ENCODE assay signal across 18 mouse cellular contexts in the genomic region with DNA sequence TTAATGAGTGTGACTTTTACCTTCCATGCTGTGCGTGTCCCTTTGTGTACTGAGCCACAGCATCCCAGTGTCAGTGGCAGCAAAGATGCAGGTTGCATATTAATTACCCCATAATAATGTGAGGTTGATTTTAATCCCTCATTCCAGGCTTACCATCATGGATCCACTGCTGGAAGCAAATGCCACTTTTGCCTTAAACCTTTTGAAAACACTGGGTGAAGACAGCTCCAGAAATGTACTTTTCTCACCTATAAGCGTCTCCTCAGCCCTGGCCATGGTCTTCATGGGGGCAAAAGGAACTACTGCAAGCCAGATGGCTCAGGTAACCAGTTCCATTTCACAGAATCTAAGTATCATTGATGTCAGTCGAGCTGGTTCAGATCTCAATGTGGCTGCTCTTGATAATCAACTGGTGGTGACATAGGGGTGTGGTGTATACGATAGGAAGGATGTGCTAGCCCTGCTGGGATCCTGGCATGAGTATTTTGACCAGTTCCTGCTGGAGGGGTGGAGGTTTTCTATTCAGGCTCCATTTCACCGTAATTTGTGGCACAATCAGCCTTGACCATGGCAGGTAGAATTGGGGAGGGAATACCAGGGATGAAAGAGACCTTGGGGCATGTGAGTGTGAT. TPM values are rescaled to one million over a fixed set of nuclear protein-coding genes. Genes with fewer than 3 reads are reported as not detected.
DNase-seq lines count a peak whose midpoint lies in the region; ATAC-seq and TF ChIP-seq lines count a peak whose summit lies in the region.
"Had no signal": no experiment of that assay in that cellular context is flagged by ENCODE, and none has a peak within 500 bp of the region (broad histone marks: within the 10 kb centered on the region; RNA-seq: fewer than 3 reads in every experiment).

No protein-coding gene starts in this region.

- H3K27ac ChIP-seq in heart, embryonic 12.5 days (ENCODE audit: poor library complexity, severe bottlenecking): no peak overlapping the region
- peak overlapping the region; percentile 97 for H3K27ac ChIP-seq in liver, embryonic 14.5 days
- no peak overlapping the region for H3K27ac ChIP-seq in cerebellum, adult 2 months (ENCODE audit: insufficient read depth, low read length)
- H3K27ac ChIP-seq: kidney, postnatal 0 days; neural tube, embryonic 13.5 days had no signal

- no peaks in the 10 kb centered on the region for H3K9me3 ChIP-seq in heart, embryonic 12.5 days (replicated peaks)
- H3K9me3 ChIP-seq in liver, embryonic 14.5 days (ENCODE audit: control insufficient read depth, low read length): no peaks in the 10 kb centered on the region
- H3K9me3 ChIP-seq: neural tube, embryonic 13.5 days had no signal

- no peak for TF ChIP-seq CTCF in liver, embryonic 14.5 days (IDR thresholded peaks at IDR 0.05; ENCODE audit: low read depth)
- no peak for TF ChIP-seq CTCF in cerebellum, adult 2 months (IDR thresholded peaks at IDR 0.05; ENCODE audit: borderline replicate concordance, insufficient read depth, low read depth, low read length)

- ATAC-seq in heart, embryonic 12.5 days (ENCODE audit: insufficient number of reproducible peaks, low FRiP score): peak; percentile 74
- ATAC-seq in liver, embryonic 14.5 days (ENCODE audit: insufficient read depth): peak; percentile 95

- no peak overlapping the region for H3K9ac ChIP-seq in heart, embryonic 12.5 days
- peak overlapping the region; percentile 92 for H3K9ac ChIP-seq in liver, embryonic 14.5 days (replicated peaks)
- H3K9ac ChIP-seq: neural tube, embryonic 13.5 days had no signal

- WGBS in heart, embryonic 12.5 days: 59% methylated on average over 5 of the region's 5 CpGs
- WGBS in liver, embryonic 14.5 days (ENCODE audit: insufficient replicate concordance): 19% methylated on average over 5 of the region's 5 CpGs
- WGBS in cerebellum, adult 2 months: 66% methylated on average over 5 of the region's 5 CpGs

- intact Hi-C loops in heart, postnatal 10 days (cut with DNase I): no loop called here

- H3K4me1 ChIP-seq in heart, embryonic 12.5 days (replicated peaks): peaks cover 25% of the 10 kb centered on the region
- peaks cover 63 to 71% of the 10 kb centered on the region in 2 experiments for H3K4me1 ChIP-seq in liver, embryonic 14.5 days (replicated peaks; ENCODE audit: control insufficient read depth in 2 of 2, insufficient read depth in 2 of 2, low read length in 1 of 2)
- no peaks in the 10 kb centered on the region for H3K4me1 ChIP-seq in cerebellum, adult 2 months (ENCODE audit: control insufficient read depth, insufficient read depth, low read length)

- no peak for TF ChIP-seq POLR2A in cerebellum, adult 2 months (IDR thresholded peaks at IDR 0.05; ENCODE audit: borderline replicate concordance, insufficient read depth, low read length)

- H3K4me3 ChIP-seq in heart, embryonic 12.5 days: no peak overlapping the region
- H3K4me3 ChIP-seq in liver, embryonic 14.5 days (ENCODE audit: insufficient read depth in 1 of 2, low read depth in 2 of 2, low read length in 2 of 2): peak overlapping the region; percentile 55 to 60
- no peak overlapping the region for H3K4me3 ChIP-seq in cerebellum, adult 2 months (replicated peaks; ENCODE audit: insufficient read depth, low read depth, low read length)
- H3K4me3 ChIP-seq: neural tube, embryonic 13.5 days had no signal

- H3K27me3 ChIP-seq in heart, embryonic 12.5 days (replicated peaks): no peaks in the 10 kb centered on the region
- H3K27me3 ChIP-seq in liver, embryonic 14.5 days (ENCODE audit: control insufficient read depth, insufficient read depth, low read length): no peaks in the 10 kb centered on the region
- H3K27me3 ChIP-seq in cerebellum, adult 2 months (ENCODE audit: control insufficient read depth, insufficient read depth, low read length): no peaks in the 10 kb centered on the region
- H3K27me3 ChIP-seq: neural tube, embryonic 13.5 days had no signal

- H3K36me3 ChIP-seq in heart, embryonic 12.5 days: peaks cover 5% of the 10 kb centered on the region
- H3K36me3 ChIP-seq in liver, embryonic 14.5 days (replicated peaks; ENCODE audit: control insufficient read depth, insufficient read depth, low read depth): no peaks in the 10 kb centered on the region
- H3K36me3 ChIP-seq: neural tube, embryonic 13.5 days had no signal

- no peak overlapping the region for H3K4me2 ChIP-seq in heart, embryonic 12.5 days
- peak overlapping the region; percentile 91 for H3K4me2 ChIP-seq in liver, embryonic 14.5 days (ENCODE audit: low read depth)
- H3K4me2 ChIP-seq: neural tube, embryonic 13.5 days had no signal

- no peak for DNase-seq in heart, postnatal 10 days
- DNase-seq in c-Kit-positive CD71-positive TER-119-positive erythroid progenitor cells, embryonic 14.5 days (ENCODE audit: low spot score): peak; percentile 89
- DNase-seq in liver, embryonic 14.5 days (ENCODE audit: low read depth in 3 of 3, low spot score in 3 of 3): peak; percentile 89 to 90 (median 89)
- DNase-seq in spleen, postnatal 36 days (ENCODE audit: low spot score in 2 of 2): peak; percentile 52 to 77
- no peak for DNase-seq in cerebellum, adult 9-10 months
- no peak for DNase-seq in cerebellum, adult 2 months
- DNase-seq in layer of hippocampus, postnatal 25 days (ENCODE audit: extremely low spot score in 1 of 2, low spot score in 1 of 2): no peak
- DNase-seq: adrenal gland, postnatal 25 days; cerebellum, adult 11-12 months; heart, postnatal 14 days; lung, adult 18-20 months; thymus, postnatal 36 days had no signal

- peak; percentile 99 for TF ChIP-seq EP300 in liver, embryonic 14.5 days (IDR thresholded peaks at IDR 0.05; ENCODE audit: low read depth)

RNA-seq across cellular contexts. Expression of gene Serpinb6b, which starts 3.5 kb away (rescaled TPM):
- 15.1 and 16.9 TPM in 2 replicates for polyA plus RNA-seq in heart, embryonic 12.5 days (2016; fragmentation: Nextera tagmentation; extraction: Ambion mirVana)
- total RNA-seq in heart, postnatal 10 days (2021): 10 to 100 TPM; 23.9 to 33.8 TPM
- 2.2 and 4.2 TPM in 2 replicates for polyA plus RNA-seq in liver, embryonic 14.5 days (2012; rRNA removed)
- polyA plus RNA-seq in liver, embryonic 14.5 days (2014; fragmentation: Nextera tagmentation; extraction: Ambion mirVana): 5.3 and 5.5 TPM in 2 replicates
- 1.5 and 1.6 TPM in 2 replicates for polyA plus RNA-seq in cerebellum, adult 2 months (2012; rRNA removed)
- 1 to 10 TPM in 1 of 2 experiments, under 1 TPM in 1; 0.99 to 1.2 TPM for total RNA-seq in layer of hippocampus, postnatal 25 days (2021)

RNA-seq across cellular contexts. Expression of gene Serpinb9, which starts 34.6 kb away (rescaled TPM):
- polyA plus RNA-seq in heart, embryonic 12.5 days (2016; fragmentation: Nextera tagmentation; extraction: Ambion mirVana): 6.1 and 6.8 TPM in 2 replicates
- total RNA-seq in heart, postnatal 10 days (2021): 10 to 100 TPM in 1 of 2 experiments, 1 to 10 TPM in 1; 6.9 to 10.1 TPM
- polyA plus RNA-seq in liver, embryonic 14.5 days (2012; rRNA removed): 0.77 and 1.0 TPM in 2 replicates
- 2.5 and 2.7 TPM in 2 replicates for polyA plus RNA-seq in liver, embryonic 14.5 days (2014; fragmentation: Nextera tagmentation; extraction: Ambion mirVana)
- 4.5 and 4.6 TPM in 2 replicates for polyA plus RNA-seq in cerebellum, adult 2 months (2012; rRNA removed)
- total RNA-seq in layer of hippocampus, postnatal 25 days (2021): 1 to 10 TPM; 4.8 to 5.9 TPM

RNA-seq across cellular contexts. Expression of gene Serpinb9b, which starts 58.7 kb away (rescaled TPM):
- polyA plus RNA-seq in heart, embryonic 12.5 days (2016; fragmentation: Nextera tagmentation; extraction: Ambion mirVana): 1.4 and 2.0 TPM in 2 replicates
- total RNA-seq in heart, postnatal 10 days (2021): under 1 TPM; 0.10 to 0.43 TPM
- 0.02 and 0.04 TPM in 2 replicates for polyA plus RNA-seq in liver, embryonic 14.5 days (2012; rRNA removed)
- polyA plus RNA-seq in liver, embryonic 14.5 days (2014; fragmentation: Nextera tagmentation; extraction: Ambion mirVana): not detected in 2 replicates
- polyA plus RNA-seq in cerebellum, adult 2 months (2012; rRNA removed): 0.03 and 0.05 TPM in 2 replicates
- total RNA-seq in layer of hippocampus, postnatal 25 days (2021): not detected
- total RNA-seq: adrenal gland, postnatal 25 days; granulocyte monocyte progenitor cell, adult 5-6 weeks; layer of hippocampus, adult 8-10 months; left cerebral cortex, postnatal 10 days had no signal

Comparison
In these comparisons a context has a peak if more than half of its experiments do, and no peak if none do; other contexts are left out.
1. H3K4me3 ChIP-seq: peak in liver, embryonic 14.5 days (2 of 2); none in heart, embryonic 12.5 days (single experiment) and cerebellum, adult 2 months (single experiment).
2. DNase-seq: peak in c-Kit-positive CD71-positive TER-119-positive erythroid progenitor cells, embryonic 14.5 days (single experiment), liver, embryonic 14.5 days (3 of 3) and spleen, postnatal 36 days (2 of 2); none in heart, postnatal 10 days (0 of 2), cerebellum, adult 9-10 months (single experiment), cerebellum, adult 2 months (0 of 2) and layer of hippocampus, postnatal 25 days (0 of 2).